Mouse (Mus musculus) G1E (cell line): ENCODE results near the gene Acaca.

Experiments
- CTCF ChIP-seq: IDR thresholded peaks from 2 replicates; pipeline ENCODE4 v1.5.1; 2012; ENCODE audit warnings: low read depth, low read length, inconsistent platforms, mixed read lengths
- TAL1 ChIP-seq: conservative IDR thresholded peaks from 2 replicates; pipeline ENCODE4 v1.6.1; 2012; ENCODE audit warnings: low read depth, low read length, inconsistent platforms, mixed read lengths

GRCm38 (mm10) chr11:84128943-84129798, at the start of gene Acaca, which contains the start of gene Tada2a:
- no peak for TF ChIP-seq CTCF
- TF ChIP-seq TAL1: no peak
